In genomic region chr2:118306522-118306895, GRCm38 (mm10) we compare ENCODE assay signal across 18 mouse cellular contexts. TPM values are rescaled to one million over a fixed set of nuclear protein-coding genes. Genes with fewer than 3 reads are reported as not detected.
DNase-seq lines count a peak whose midpoint lies in the region; ATAC-seq lines count a peak whose summit lies in the region.
"Had no signal": no experiment of that assay in that cellular context is flagged by ENCODE, and none has a peak within 500 bp of the region (broad histone marks: within the 10 kb centered on the region; RNA-seq: fewer than 3 reads in every experiment).

No protein-coding gene starts in this region.

- H3K79me2 ChIP-seq in macrophage (ENCODE audit: inconsistent target), result no peaks in the 10 kb centered on the region

- peak overlapping the region; percentile 22 for H3K27ac ChIP-seq in macrophage
- H3K27ac ChIP-seq: embryonic facial prominence, embryonic 15.5 days; forebrain, embryonic 15.5 days; gastrocnemius, adult 2 months; heart, embryonic 10.5 days; hindbrain, embryonic 10.5 days; midbrain, embryonic 15.5 days; neural tube, embryonic 12.5 days had no signal

- ATAC-seq in common myeloid progenitor, adult 5-6 weeks (replicated peaks; ENCODE audit: low read depth, poor library complexity, severe bottlenecking), result peak; percentile 74
- ATAC-seq: forebrain, embryonic 15.5 days; midbrain, embryonic 15.5 days had no signal

- no peaks in the 10 kb centered on the region for H3K36me3 ChIP-seq in macrophage (ENCODE audit: inconsistent target)
- H3K36me3 ChIP-seq: embryonic facial prominence, embryonic 15.5 days; forebrain, embryonic 15.5 days; heart, embryonic 10.5 days; hindbrain, embryonic 10.5 days; midbrain, embryonic 15.5 days; neural tube, embryonic 12.5 days had no signal

- peak; percentile 39 for DNase-seq in embryo, embryonic 10 days (ENCODE audit: low spot score)
- no peak for DNase-seq in embryo, embryonic 9.5 days (ENCODE audit: extremely low spot score)
- peak; percentile 53 for DNase-seq in 3T3-L1 (ENCODE audit: low read depth, low spot score)
- no peak for DNase-seq in ovary, postnatal 36 days (ENCODE audit: low spot score)
- no peak for DNase-seq in ovary, adult 18-20 months (ENCODE audit: low spot score)
- DNase-seq: gastrocnemius, adult 2 months; kidney, adult 18-20 months; lung, postnatal 10 days; retina, postnatal 1 day; thymus, postnatal 14 days had no signal

- WGBS in macrophage (ENCODE audit: missing documents), result 16% methylated on average over 3 of the region's 3 CpGs

- H3K4me3 ChIP-seq in macrophage (ENCODE audit: inconsistent target), result no peak overlapping the region
- H3K4me3 ChIP-seq: embryonic facial prominence, embryonic 15.5 days; forebrain, embryonic 15.5 days; gastrocnemius, adult 2 months; heart, embryonic 10.5 days; hindbrain, embryonic 10.5 days; midbrain, embryonic 15.5 days; neural tube, embryonic 12.5 days had no signal

RNA-seq across cellular contexts. Expression of gene Fsip1, which starts 49.7 kb away (rescaled TPM):
- total RNA-seq in common myeloid progenitor, adult 5-6 weeks (2017), result 0.23 TPM in 1 of 2 replicates, not detected in the other
- 1 to 10 TPM in 2 of 26 experiments, under 1 TPM in 4, not detected in 20; 0.21 to 1.2 (median 0.73) TPM for total RNA-seq in macrophage (2018; cell fraction: chromatin; rRNA removed)
- under 1 TPM in 20 of 26 experiments, not detected in 6; 0.07 to 0.68 (median 0.23) TPM for total RNA-seq in macrophage (2018; cell fraction: cytosol; rRNA removed)
- total RNA-seq in macrophage (2018; cell fraction: nucleus; rRNA removed), result under 1 TPM in 5 of 26 experiments, not detected in 21; 0.28 to 0.92 (median 0.40) TPM
- 0.33 to 0.56 TPM in 2 of 3 replicates, not detected in the other for polyA plus RNA-seq in macrophage (2018)
- total RNA-seq: gastrocnemius, adult 2 months had no signal

Comparison
In these comparisons a context has a peak if more than half of its experiments do, and no peak if none do; other contexts are left out.
1. DNase-seq: peak in embryo, embryonic 10 days (single experiment) and 3T3-L1 (single experiment); none in embryo, embryonic 9.5 days (single experiment), ovary, postnatal 36 days (single experiment) and ovary, adult 18-20 months (single experiment).